Mouse (Mus musculus): ENCODE measurements at regions not wholly inside any gene's neighbourhood (a gene's known extent, or its start where the extent isn't known, plus 50 kb on each side); places are given as distances from the start of the nearest gene placed in this dataset.

- no peak for TF ChIP-seq CTCF (conservative IDR thresholded peaks at IDR 0.05; ENCODE audit: insufficient read depth, insufficient read length, low read depth, low read length)
- no peak for TF ChIP-seq POLR2A (IDR thresholded peaks at IDR 0.05; ENCODE audit: low read depth, low read length)
Observed at GRCm38 (mm10) chr13:101862011-101862410, 94.0 kb upstream of the Pik3r1 start.
